Mouse (Mus musculus) limb, embryonic 14.5 days (tissue): ENCODE measurements at regions not wholly inside any gene's neighbourhood (a gene's known extent, or its start where the extent isn't known, plus 50 kb on each side); places are given as distances from the start of the nearest gene placed in this dataset.

Experiments used
- ATAC-seq: fragments of 200-750 bp; cut with Nextera tagmentation; 2 replicates; pipeline ENCODE4 v1.8.0; 2017; ENCODE audit warnings: low read depth, moderate number of reproducible peaks, moderate TSS enrichment; ENCODE audit not compliant: low FRiP score
- DNase-seq: peaks from one replicate; pipeline ENCODE4 v3.0.0-alpha.2; 2015; ENCODE audit warnings: low spot score
- H3K27ac ChIP-seq: fragments of 300-500 bp; sonication (generic); replicated peaks from 2 replicates; pipeline ENCODE4 v1.5.1; 2014; ENCODE audit warnings: low read depth, mild to moderate bottlenecking, low read length, moderate library complexity, mixed read lengths
- H3K27me3 ChIP-seq: fragments of 300-500 bp; sonication (generic); 2 replicates; pipeline ENCODE4 v1.6.1; 2014; ENCODE audit warnings: low read length, mixed read lengths; ENCODE audit not compliant: control insufficient read depth, insufficient read depth
- H3K36me3 ChIP-seq: fragments of 300-500 bp; sonication (generic); 2 replicates; pipeline ENCODE4 v1.6.1; 2014; ENCODE audit warnings: mild to moderate bottlenecking, low read length, moderate library complexity, mixed read lengths; ENCODE audit not compliant: control insufficient read depth, insufficient read depth
- H3K4me1 ChIP-seq: fragments of 300-500 bp; sonication (generic); 2 replicates; pipeline ENCODE4 v1.6.1; 2014; ENCODE audit warnings: antibody characterized with exemption, low read length, mixed read lengths; ENCODE audit not compliant: control insufficient read depth, insufficient read depth
- H3K4me2 ChIP-seq: fragments of 300-500 bp; sonication (generic); replicated peaks from 2 replicates; pipeline ENCODE4 v1.6.1; 2014; ENCODE audit warnings: low read depth, mild to moderate bottlenecking, low read length, moderate library complexity; ENCODE audit not compliant: severe bottlenecking
- H3K4me3 ChIP-seq: fragments of 300-500 bp; sonication (generic); replicated peaks from 2 replicates; pipeline ENCODE4 v1.5.1; 2014; ENCODE audit warnings: low read length
- H3K9ac ChIP-seq: fragments of 300-500 bp; sonication (generic); 2 replicates; pipeline ENCODE4 v1.6.1; 2014; ENCODE audit warnings: mild to moderate bottlenecking, low read depth, low read length, moderate library complexity; ENCODE audit not compliant: severe bottlenecking
- H3K9me3 ChIP-seq: fragments of 300-500 bp; sonication (generic); 2 replicates; pipeline ENCODE4 v1.6.1; 2016; ENCODE audit warnings: low read length; ENCODE audit not compliant: control insufficient read depth
- POLR2A ChIP-seq: fragments of 200-500 bp; IDR thresholded peaks from 2 replicates; pipeline ENCODE4 v1.8.0; 2012; ENCODE audit warnings: inconsistent platforms, mild to moderate bottlenecking, moderate library complexity, borderline replicate concordance; ENCODE audit not compliant: insufficient read depth, insufficient read length; ENCODE audit errors: extremely low read depth
- WGBS: fragments of 180-500 bp; shearing (Covaris S2); extraction: QIAGEN DNeasy Blood & Tissue Kit; methylation state at CpG from one replicate; pipeline ENCODE4 v1.1.7; 2014; 5-methylcytosine and 5-hydroxymethylcytosine counted together

DNA sequence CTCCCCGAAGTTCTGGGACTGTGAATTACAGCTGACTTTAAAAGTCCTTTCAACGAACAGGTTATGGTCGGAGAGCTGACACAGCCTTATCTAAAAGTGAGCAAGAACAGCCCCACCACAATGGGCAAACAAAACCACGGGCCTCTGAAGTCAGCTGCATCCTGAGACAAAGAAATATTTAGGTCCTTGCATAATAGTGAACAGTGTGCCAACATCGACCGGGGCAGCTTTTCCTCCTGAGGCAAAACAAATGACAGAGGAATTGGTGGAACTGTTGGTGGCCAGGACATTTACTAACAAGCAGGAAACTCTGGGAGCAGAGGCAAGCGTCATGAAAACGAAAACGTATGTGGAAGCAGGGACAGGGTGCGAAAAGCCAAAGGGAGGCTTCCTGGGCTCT, 54.3 kb upstream of the Mon1b start:
- Histone ChIP-seq H3K4me3 (no peak overlapping the region), H3K27me3 (no peaks in the 10 kb centered on the region), H3K4me2 (no peak overlapping the region), H3K36me3 (no peaks in the 10 kb centered on the region), H3K9me3 (no peaks in the 10 kb centered on the region), H3K9ac (no peak overlapping the region), H3K27ac (no peak overlapping the region), H3K4me1 (peaks cover 8% of the 10 kb centered on the region; the same call in 1 of the 2 replicates)
- DNase-seq (no peak), ATAC-seq (no peak)
- TF ChIP-seq POLR2A = no peak
- WGBS = 32% methylated on average over 10 of the region's 10 CpGs

DNA sequence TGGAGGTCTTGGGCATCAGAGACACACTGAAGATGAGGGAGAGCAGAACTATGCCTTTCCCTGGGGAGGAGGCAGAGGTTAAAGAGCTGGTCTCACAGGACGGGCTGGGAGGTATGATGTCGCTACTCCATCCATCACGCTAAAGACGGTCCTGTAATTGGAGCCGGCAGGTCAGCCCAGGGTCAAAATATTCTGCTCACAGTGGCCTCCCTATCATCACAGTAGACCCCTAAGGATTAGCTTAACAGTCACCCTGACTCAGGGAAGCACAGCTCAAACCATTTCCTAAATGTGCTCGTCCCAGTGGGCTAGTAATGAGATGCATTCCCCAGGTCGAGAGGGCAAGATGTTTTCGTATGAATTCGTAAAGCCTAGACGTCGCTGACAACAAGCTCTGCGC, 53.7 kb upstream of the Mon1b start:
- Histone ChIP-seq H3K4me1 (peaks cover 8% of the 10 kb centered on the region; the same call in 1 of the 2 replicates), H3K4me3 (no peak overlapping the region), H3K9ac (no peak overlapping the region), H3K4me2 (no peak overlapping the region), H3K36me3 (no peaks in the 10 kb centered on the region), H3K27me3 (no peaks in the 10 kb centered on the region), H3K9me3 (no peaks in the 10 kb centered on the region), H3K27ac (no peak overlapping the region)
- no peak for TF ChIP-seq POLR2A
- ATAC-seq = 0 out of 2 replicates have a peak, but pooled peaks have one; percentile 26
- DNase-seq = no peak
- WGBS = 10% methylated on average over 12 of the region's 12 CpGs

DNA sequence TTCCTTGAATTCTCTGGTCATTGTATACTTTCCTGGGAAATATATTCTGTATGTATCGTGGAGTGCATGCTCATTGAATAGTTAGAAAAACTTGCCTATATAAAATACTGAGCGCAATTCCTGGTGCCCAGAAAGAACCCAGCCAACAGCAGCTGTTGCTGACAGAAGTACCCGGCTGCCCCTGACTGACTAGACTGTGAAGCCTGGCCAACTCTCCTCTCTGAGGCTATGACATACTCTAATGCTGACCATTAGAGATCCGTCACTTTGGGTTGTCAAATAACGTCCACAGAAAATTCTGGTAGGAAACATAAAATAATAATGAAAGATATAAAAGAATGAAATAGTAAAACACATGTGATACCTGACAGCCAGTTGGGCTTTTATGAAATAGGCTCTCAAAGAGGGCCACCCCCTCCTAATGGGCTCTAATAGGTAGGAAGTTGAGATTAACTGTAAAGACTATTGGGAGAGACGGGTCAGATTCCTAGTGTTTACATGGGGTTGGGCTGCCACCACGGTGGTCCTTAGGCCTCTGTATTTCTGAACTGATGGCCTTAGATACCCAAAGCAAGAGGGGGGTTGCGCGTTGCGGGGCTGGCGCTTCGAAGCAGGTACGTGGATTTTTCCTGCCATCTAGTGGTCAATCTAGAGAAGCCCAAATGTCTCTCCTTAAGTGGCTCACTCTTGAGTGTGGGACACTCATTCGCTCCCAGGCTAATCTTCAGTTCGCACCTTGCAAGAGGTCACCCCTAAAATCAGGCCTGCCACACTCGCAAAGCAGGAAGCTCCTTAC, 53.0 kb upstream of the Mon1b start:
- Histone ChIP-seq H3K36me3 (no peaks in the 10 kb centered on the region), H3K4me2 (no peak overlapping the region), H3K27me3 (no peaks in the 10 kb centered on the region), H3K9me3 (no peaks in the 10 kb centered on the region), H3K9ac (no peak overlapping the region), H3K27ac (no peak overlapping the region), H3K4me3 (no peak overlapping the region), H3K4me1 (peaks cover 8% of the 10 kb centered on the region; the same call in 1 of the 2 replicates)
- DNase-seq (peak; percentile 75), ATAC-seq (peak; percentile 74)
- WGBS = 15% methylated on average over 16 of the region's 16 CpGs
- TF ChIP-seq POLR2A = no peak

DNA sequence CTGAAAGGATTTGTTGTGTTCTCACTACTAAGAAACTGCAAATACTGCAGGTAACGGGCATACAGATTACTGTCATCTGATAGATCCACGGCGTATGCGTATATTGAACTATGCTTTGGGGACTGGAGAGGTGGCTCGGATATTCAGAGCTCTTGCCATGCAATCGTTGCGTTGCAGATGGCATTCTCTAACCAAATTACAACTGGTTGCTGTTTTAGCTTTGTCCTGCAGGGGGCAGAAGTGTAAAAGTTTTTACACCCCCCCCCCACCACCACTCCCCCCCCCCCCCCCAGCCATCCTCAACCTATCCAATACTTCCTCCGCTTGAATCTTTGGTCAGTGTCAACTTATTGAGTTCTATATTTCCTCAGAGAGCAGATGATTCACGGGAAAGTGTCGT, 51.6 kb upstream of the Mon1b start:
- no peaks in the 10 kb centered on the region for H3K9me3 ChIP-seq
- no peak overlapping the region for H3K9ac ChIP-seq
- H3K4me2 ChIP-seq = no peak overlapping the region
- H3K4me1 ChIP-seq = peaks cover 8% of the 10 kb centered on the region; the same call in 1 of the 2 replicates
- H3K27me3 ChIP-seq = no peaks in the 10 kb centered on the region
- ATAC-seq (no peak), DNase-seq (no peak)
- no peak overlapping the region for H3K4me3 ChIP-seq
- H3K27ac ChIP-seq = no peak overlapping the region
- WGBS = 68% methylated on average over 10 of the region's 10 CpGs
- TF ChIP-seq POLR2A = no peak
- no peaks in the 10 kb centered on the region for H3K36me3 ChIP-seq
